Comparison of ENCODE assay signal across 8 mouse cellular contexts in the genomic region with DNA sequence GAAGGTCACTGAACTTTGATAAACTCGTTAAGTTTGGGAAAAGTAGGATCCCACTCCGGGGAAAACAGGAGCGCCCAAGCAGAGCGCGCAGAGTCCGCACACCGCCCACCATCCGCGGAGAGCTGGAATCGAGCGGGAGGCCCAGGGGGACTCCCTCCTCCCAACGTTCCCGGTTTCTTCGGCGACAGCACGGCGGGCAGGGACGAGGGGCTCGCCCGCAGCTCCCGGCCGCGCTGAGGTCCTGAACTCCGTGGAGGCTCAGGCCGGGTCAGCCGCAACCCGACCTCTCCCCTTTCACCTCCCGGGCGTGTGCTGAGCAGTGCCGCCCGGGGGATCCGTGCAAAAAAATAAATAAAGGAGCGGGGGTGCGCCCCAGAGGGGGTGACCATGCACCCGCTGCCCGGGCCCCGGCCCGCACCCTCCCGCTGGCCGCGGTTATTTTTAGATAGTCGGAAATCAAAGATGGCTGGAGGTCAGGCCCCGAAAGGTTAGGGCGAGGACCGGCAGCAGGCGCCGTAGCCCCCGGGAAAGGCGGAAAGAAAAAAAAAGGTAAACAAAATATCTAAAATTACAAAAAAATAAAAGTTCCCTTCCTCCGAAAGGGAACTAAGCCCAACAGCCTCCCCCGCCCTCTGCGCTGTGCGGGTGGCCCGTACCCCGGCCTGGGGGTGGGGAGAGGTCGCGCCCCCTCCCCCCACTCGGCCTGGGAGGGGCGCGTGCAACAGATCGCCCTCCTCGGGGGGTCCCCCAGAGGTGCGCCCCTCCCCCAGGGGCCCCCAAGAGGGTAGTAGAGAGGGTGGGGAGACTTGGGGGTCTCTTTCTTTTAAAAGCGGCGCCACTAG. TPM values are rescaled to one million over a fixed set of nuclear protein-coding genes. Genes with fewer than 3 reads are reported as not detected.
DNase-seq lines count a peak whose midpoint lies in the region; ATAC-seq and TF ChIP-seq lines count a peak whose summit lies in the region.

No protein-coding gene starts in this region.

- peaks cover 77% of the 10 kb centered on the region for H3K27me3 ChIP-seq in lung, embryonic 14.5 days (ENCODE audit: insufficient read depth, low read length)
- H3K27me3 ChIP-seq in limb, embryonic 11.5 days (ENCODE audit: control insufficient read depth, insufficient read depth, low read length), result no peaks in the 10 kb centered on the region
- H3K27me3 ChIP-seq in stomach, embryonic 14.5 days (ENCODE audit: control insufficient read depth, insufficient read depth, low read length), result 0 out of 2 replicates have a peak, but pooled peaks cover 7% of the 10 kb centered on the region

- H3K9ac ChIP-seq in lung, embryonic 14.5 days, result peak overlapping the region; percentile 49
- peak overlapping the region; percentile 78 for H3K9ac ChIP-seq in limb, embryonic 11.5 days (ENCODE audit: low read length)
- H3K9ac ChIP-seq in stomach, embryonic 14.5 days (replicated peaks; ENCODE audit: low read depth, low read length), result peak overlapping the region; percentile 58

- peak; percentile 41 for DNase-seq in lung, embryonic 14.5 days
- DNase-seq in lung, postnatal 36 days, result no peak
- peak; percentile 8 for DNase-seq in heart, adult 8-10 months (ENCODE audit: low spot score)
- DNase-seq in limb, embryonic 11.5 days (ENCODE audit: low spot score), result no peak
- no peak for DNase-seq in right cerebral cortex, postnatal 14 days

- peak overlapping the region; percentile 89 for H3K4me2 ChIP-seq in lung, embryonic 14.5 days
- H3K4me2 ChIP-seq in limb, embryonic 11.5 days (ENCODE audit: low read depth, severe bottlenecking), result peak overlapping the region; percentile 83
- H3K4me2 ChIP-seq in stomach, embryonic 14.5 days (replicated peaks; ENCODE audit: low read depth, low read length), result peak overlapping the region; percentile 99

- H3K36me3 ChIP-seq in lung, embryonic 14.5 days (ENCODE audit: insufficient read depth), result no peaks in the 10 kb centered on the region
- no peaks in the 10 kb centered on the region for H3K36me3 ChIP-seq in limb, embryonic 11.5 days (ENCODE audit: control insufficient read depth, insufficient read depth, low read length)
- no peaks in the 10 kb centered on the region for H3K36me3 ChIP-seq in stomach, embryonic 14.5 days (ENCODE audit: control insufficient read depth, insufficient read depth, low read length)

- no peak for TF ChIP-seq CTCF in lung, embryonic 14.5 days (IDR thresholded peaks at IDR 0.05; ENCODE audit: low read depth)

- peak overlapping the region; percentile 48 for H3K4me3 ChIP-seq in lung, embryonic 14.5 days (ENCODE audit: low read depth, low read length)
- peak overlapping the region; percentile 57 for H3K4me3 ChIP-seq in limb, embryonic 11.5 days (ENCODE audit: low read depth, low read length)
- H3K4me3 ChIP-seq in stomach, embryonic 14.5 days (ENCODE audit: low read depth, low read length), result peak overlapping the region; percentile 57

- H3K27ac ChIP-seq in lung, embryonic 14.5 days (ENCODE audit: low read depth), result no peak overlapping the region
- H3K27ac ChIP-seq in limb, embryonic 11.5 days (replicated peaks; ENCODE audit: low read depth, low read length), result peak overlapping the region; percentile 64
- H3K27ac ChIP-seq in stomach, embryonic 14.5 days (ENCODE audit: low read length), result peak overlapping the region; percentile 27; the same call in 1 of the 2 replicates

- peaks cover 8% of the 10 kb centered on the region for H3K4me1 ChIP-seq in lung, embryonic 14.5 days (ENCODE audit: insufficient read depth)
- H3K4me1 ChIP-seq in limb, embryonic 11.5 days (ENCODE audit: control insufficient read depth, insufficient read depth, low read length), result peaks cover 12% of the 10 kb centered on the region
- H3K4me1 ChIP-seq in stomach, embryonic 14.5 days (ENCODE audit: control insufficient read depth, insufficient read depth, low read length), result peaks cover 16% of the 10 kb centered on the region

- no peaks in the 10 kb centered on the region for H3K9me3 ChIP-seq in lung, embryonic 14.5 days (ENCODE audit: low read depth, low read length)
- H3K9me3 ChIP-seq in limb, embryonic 11.5 days (ENCODE audit: control insufficient read depth, low read length), result no peaks in the 10 kb centered on the region
- H3K9me3 ChIP-seq in stomach, embryonic 14.5 days (ENCODE audit: control insufficient read depth, low read depth, low read length), result no peaks in the 10 kb centered on the region

- under 1% methylated on average over 65 of the region's 65 CpGs for WGBS in lung, embryonic 14.5 days
- under 1% methylated on average over 59 of the region's 65 CpGs for WGBS in limb, embryonic 11.5 days
- under 1% methylated on average over 64 of the region's 65 CpGs for WGBS in stomach, embryonic 14.5 days

- ATAC-seq in lung, embryonic 14.5 days (ENCODE audit: insufficient read depth), result no peak
- peak; percentile 16; the same call in 1 of the 2 replicates for ATAC-seq in limb, embryonic 11.5 days (ENCODE audit: insufficient number of reproducible peaks, low FRiP score, low TSS enrichment, low read depth)
- ATAC-seq in stomach, embryonic 14.5 days (ENCODE audit: insufficient number of reproducible peaks, insufficient read depth, low FRiP score, low read depth), result no peak
- no peak for ATAC-seq in megakaryocyte, adult 5-6 weeks (ENCODE audit: poor library complexity, severe bottlenecking)
- no peak for ATAC-seq in megakaryocyte-erythroid progenitor cell, adult 5-6 weeks (replicated peaks; ENCODE audit: low FRiP score, low TSS enrichment, poor library complexity, severe bottlenecking)

RNA-seq across cellular contexts. Expression of gene Sall4, which starts 1.8 kb away (rescaled TPM):
- polyA plus RNA-seq in lung, embryonic 14.5 days (2014; fragmentation: Nextera tagmentation; extraction: Ambion mirVana), result 0.22 and 0.33 TPM in 2 replicates
- 1 to 10 TPM; 1.3 to 2.6 (median 2.3) TPM for total RNA-seq in heart, adult 8-10 months (2022)
- polyA plus RNA-seq in limb, embryonic 11.5 days (2014; fragmentation: Nextera tagmentation; extraction: Ambion mirVana), result 12.5 and 16.8 TPM in 2 replicates
- polyA plus RNA-seq in stomach, embryonic 14.5 days (2014; fragmentation: Nextera tagmentation; extraction: Ambion mirVana), result 0.91 and 2.1 TPM in 2 replicates
- not detected in 2 replicates for total RNA-seq in megakaryocyte, adult 5-6 weeks (2015)
- not detected in 2 replicates for total RNA-seq in megakaryocyte, adult 5-6 weeks (2017)
- not detected in 2 replicates for total RNA-seq in megakaryocyte-erythroid progenitor cell, adult 5-6 weeks (2014; fragmentation: Nextera tagmentation)
- not detected in 2 replicates for total RNA-seq in megakaryocyte-erythroid progenitor cell, adult 5-6 weeks (2017)

RNA-seq across cellular contexts. Expression of gene Atp9a, which starts 23.7 kb away (rescaled TPM):
- 9.5 and 9.6 TPM in 2 replicates for polyA plus RNA-seq in lung, embryonic 14.5 days (2014; fragmentation: Nextera tagmentation; extraction: Ambion mirVana)
- 10 to 100 TPM; 53.2 to 63.6 (median 56.8) TPM for total RNA-seq in heart, adult 8-10 months (2022)
- 7.0 and 7.5 TPM in 2 replicates for polyA plus RNA-seq in limb, embryonic 11.5 days (2014; fragmentation: Nextera tagmentation; extraction: Ambion mirVana)
- polyA plus RNA-seq in stomach, embryonic 14.5 days (2014; fragmentation: Nextera tagmentation; extraction: Ambion mirVana), result 12.6 and 14.3 TPM in 2 replicates
- total RNA-seq in megakaryocyte, adult 5-6 weeks (2015), result 0.04 and 0.14 TPM in 2 replicates
- 0.16 and 0.18 TPM in 2 replicates for total RNA-seq in megakaryocyte, adult 5-6 weeks (2017)
- 0.37 TPM in 1 of 2 replicates, not detected in the other for total RNA-seq in megakaryocyte-erythroid progenitor cell, adult 5-6 weeks (2014; fragmentation: Nextera tagmentation)
- total RNA-seq in megakaryocyte-erythroid progenitor cell, adult 5-6 weeks (2017), result 0.23 TPM in 1 of 2 replicates, not detected in the other

Comparison
In these comparisons a context has a peak if more than half of its experiments do, and no peak if none do; other contexts are left out.
1. DNase-seq: peak in lung, embryonic 14.5 days (single experiment) and heart, adult 8-10 months (single experiment); none in lung, postnatal 36 days (single experiment), limb, embryonic 11.5 days (single experiment) and right cerebral cortex, postnatal 14 days (single experiment).
2. RNA of gene Atp9a, which starts 23.7 kb away (total RNA-seq): 53.2 to 63.6 TPM in heart, adult 8-10 months; 0.04 to 0.18 TPM in megakaryocyte, adult 5-6 weeks and 0.23 to 0.37 TPM in megakaryocyte-erythroid progenitor cell, adult 5-6 weeks; every median in the first group is over 10 times any median in the second.
3. Peak in every context shown above with its lines, with median percentiles within 50 percentile points of each other: H3K4me2 ChIP-seq, H3K4me3 ChIP-seq and H3K9ac ChIP-seq.